Mouse (Mus musculus) c-Kit-positive CD71-positive TER-119-positive erythroid progenitor cells, embryonic 14.5 days (primary cell): ENCODE data around the gene Gm10073.
A peak's percentile ranks its signal among the peaks of the same experiment; 100 is the strongest.
"Not testable (repeated sequence)": the region's sequence is repeated elsewhere in the genome, so short reads cannot be mapped to it uniquely, and the experiment has no call there.

Experiments
- DNase-seq: peaks from one replicate; pipeline ENCODE4 v3.0.0-alpha.2; 2013; ENCODE audit warnings: low spot score

Gm10073 gene

DNA sequence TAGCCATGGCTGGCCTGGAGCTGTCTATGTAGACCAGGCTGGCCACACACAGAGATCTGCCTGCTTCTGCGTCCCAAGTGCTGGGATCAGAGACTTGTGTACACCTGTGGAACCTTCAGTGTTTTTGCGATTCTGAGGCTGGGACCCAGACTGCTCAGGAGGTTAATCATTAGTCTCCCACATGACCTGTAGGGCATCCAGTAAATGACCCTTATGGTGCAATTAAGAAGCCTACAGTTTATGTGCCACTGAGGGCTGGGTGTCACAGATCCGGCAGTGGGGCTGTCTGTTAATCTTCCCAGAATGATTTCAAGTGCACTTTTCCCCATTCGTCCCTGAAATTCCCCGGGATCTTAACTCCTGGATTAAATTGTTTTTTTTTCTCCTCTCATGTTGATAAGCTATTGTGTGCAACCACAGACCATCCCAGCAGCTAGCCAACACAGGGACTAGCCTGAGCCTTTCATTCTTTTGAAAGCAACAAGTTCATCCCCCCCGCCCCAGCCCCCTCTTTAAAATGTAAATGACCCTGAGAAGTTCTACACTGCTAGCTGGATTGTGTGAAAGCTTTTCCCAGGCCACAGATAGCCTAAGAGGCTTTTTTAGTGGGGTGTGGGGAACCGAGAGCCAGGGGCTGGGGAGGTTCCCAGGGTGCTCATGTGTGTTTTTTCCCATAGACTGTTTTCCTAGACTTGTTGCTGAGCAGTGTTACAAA lies 26.2 kb upstream of the Gm10073 start:
- no peak for DNase-seq

DNA sequence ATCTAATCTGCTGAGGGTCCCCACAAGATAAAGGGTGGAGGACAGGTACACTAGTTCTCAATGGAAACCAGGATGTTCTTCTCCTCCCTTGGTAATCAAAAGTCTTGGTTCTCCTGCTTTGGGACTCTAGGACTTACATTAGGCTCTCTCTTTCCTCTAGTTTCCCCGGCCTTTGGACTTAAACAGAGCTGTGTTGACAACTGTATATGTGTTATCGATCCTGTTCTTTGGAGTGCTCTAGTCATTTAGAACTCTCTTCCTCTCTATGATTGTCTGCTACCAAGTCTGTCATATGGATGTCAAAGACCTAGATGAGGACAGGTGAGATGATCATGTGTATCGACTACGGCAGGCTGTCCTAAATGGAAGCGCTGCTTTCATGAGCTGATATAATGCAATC lies 23.8 kb upstream of the Gm10073 start:
- no peak for DNase-seq

DNA sequence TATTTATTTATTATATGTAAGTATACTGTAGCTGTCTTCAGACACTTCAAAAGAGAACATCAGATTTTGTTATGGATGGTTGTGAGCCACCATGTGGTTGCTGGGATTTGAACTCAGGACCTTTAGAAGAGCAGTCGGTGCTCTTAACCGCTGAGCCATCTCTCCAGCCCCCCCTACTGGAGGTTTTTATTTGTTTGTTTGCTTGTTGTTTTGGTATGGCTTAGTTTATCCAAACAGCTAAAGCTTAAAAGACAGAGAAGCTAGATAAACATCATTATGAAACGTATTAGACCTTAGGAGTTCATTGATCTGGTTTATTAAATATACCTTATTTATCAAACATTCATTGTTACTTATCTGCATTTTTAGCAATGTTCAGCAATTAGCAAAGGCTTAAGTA lies 22.4 kb upstream of the Gm10073 start:
- DNase-seq = not testable (repeated sequence)

- no peak for DNase-seq
These were observed 19.2 kb upstream of the Gm10073 start for GRCm38 (mm10) chr8:106592458-106592857.

DNA sequence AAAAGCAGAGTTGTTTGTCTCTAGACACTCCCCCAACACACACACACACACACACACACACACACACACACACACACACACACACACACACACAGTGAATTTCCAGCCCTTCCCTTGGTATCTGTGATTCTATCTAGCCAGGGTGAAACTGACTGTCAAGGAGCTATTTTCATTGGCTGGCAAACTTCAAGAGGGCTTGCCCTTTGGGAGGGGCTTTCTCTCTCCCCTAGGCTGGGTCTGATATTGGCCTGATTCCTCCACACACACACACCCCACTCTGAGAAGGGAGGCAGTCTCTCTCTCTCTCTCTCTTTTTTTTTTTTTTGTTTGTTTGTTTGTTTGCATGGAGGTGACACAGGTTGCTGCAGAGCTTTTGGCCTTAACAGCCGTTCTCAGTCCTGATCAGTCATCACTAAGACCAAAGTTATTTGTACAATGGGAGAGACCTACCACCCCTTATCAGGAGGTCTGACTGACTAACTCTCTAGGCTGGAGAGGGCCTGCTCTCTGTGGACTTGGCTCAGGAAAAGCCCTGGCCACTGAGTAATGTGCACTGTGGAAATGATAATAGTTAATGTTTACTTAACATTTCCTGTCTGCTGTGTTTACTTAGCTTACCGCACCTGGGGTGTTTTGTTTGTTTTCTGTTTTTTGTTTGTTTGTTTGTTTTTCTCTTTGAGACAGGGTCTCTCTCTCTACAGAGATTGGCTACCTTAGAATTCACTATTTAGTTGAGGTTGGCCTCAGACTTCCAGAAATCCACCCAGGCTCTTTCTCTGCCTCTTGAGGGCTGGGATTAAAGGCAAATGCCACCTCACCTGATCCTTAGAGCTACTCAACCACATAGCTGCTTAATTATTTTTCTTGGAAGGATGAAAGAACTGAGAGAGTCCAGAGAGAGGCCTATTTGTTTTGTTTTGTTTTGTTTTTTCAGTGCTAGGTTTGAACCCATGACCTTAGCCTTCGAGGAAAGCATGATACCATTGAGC lies 15.5 kb upstream of the Gm10073 start:
- DNase-seq = no peak

GRCm38 (mm10) chr8:106586896-106587295 lies 13.6 kb upstream of the Gm10073 start:
- no peak for DNase-seq

GRCm38 (mm10) chr8:106585671-106586037 lies 12.4 kb upstream of the Gm10073 start:
- DNase-seq = no peak

- DNase-seq = no peak
These were observed 11.8 kb upstream of the Gm10073 start for GRCm38 (mm10) chr8:106584942-106585670.

DNA sequence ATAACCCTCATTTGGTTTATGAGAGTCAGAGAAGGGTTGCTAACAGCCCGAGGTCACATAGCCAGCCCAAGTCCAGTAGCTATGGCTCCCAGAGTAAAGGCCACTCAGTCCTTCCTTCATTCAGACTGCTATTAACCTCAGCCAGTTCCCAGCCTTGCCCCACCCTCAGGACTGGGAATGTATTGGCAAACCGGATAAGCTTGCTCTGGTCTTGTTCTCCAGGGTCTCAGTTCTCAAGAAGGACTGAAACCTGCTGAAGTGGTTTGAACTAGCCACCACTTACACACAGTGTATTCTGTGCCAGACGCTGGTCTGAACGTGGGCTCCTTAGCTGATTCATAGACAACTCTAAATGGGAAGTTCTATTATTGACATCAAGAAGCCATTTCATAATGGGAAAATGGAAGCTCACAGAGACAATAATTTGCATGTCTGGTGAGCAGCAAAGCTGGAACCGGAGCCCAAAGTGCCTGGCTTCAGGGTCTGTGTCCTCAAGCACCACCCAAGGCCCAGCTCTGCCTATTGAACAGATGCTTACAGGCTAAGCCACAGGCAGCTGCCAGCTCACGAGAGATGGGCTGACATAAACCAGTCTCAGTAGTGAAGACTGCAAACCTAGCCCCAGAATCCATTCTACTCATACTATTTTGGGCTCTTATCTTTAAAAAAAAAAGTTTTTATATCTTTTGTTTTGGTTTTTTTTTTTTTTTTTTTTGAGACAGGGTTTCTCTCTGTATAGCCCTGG lies 8.3 kb upstream of the Gm10073 start:
- DNase-seq = no peak

GRCm38 (mm10) chr8:106579510-106579909 lies 6.2 kb upstream of the Gm10073 start:
- DNase-seq = no peak

DNA sequence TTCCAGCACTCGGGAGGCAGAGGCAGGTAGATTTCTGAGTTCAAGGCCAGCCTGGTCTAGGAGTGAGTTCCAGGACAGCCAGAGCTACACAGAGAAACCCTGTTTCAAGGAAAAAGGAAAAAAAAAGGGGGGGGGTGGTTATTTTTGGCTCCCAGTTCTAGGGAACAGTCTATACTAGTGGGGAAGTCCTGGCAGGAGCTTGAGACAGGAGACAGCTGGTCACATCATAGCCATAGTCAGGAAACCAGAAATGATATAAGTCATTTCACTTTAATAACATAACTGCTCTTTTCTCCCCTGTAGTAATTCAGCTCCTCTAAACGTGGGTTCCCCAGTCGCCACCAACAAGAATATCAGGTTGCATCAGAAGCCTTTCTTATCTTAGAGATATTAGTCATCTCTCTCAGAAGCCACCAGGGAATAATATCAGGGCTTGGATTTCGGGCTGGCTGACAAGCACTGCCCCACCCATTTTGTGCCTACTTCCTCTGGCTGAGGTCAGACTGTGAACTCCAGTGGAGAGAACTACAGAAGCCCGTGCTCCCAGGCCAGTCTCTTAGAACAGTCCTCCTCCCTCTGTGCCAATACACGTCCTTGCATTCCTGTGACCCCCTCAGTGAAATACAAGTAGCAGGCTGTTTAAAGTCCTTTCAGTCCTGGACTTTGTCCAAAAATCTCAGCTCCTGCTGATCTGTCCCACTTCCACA lies 3.7 kb upstream of the Gm10073 start:
- no peak for DNase-seq

- no peak for DNase-seq
These were observed 1.0 kb upstream of the Gm10073 start for GRCm38 (mm10) chr8:106574283-106574682.

- not testable (repeated sequence) for DNase-seq
These were observed 1.1 kb downstream of the Gm10073 start for GRCm38 (mm10) chr8:106572175-106572574.

DNA sequence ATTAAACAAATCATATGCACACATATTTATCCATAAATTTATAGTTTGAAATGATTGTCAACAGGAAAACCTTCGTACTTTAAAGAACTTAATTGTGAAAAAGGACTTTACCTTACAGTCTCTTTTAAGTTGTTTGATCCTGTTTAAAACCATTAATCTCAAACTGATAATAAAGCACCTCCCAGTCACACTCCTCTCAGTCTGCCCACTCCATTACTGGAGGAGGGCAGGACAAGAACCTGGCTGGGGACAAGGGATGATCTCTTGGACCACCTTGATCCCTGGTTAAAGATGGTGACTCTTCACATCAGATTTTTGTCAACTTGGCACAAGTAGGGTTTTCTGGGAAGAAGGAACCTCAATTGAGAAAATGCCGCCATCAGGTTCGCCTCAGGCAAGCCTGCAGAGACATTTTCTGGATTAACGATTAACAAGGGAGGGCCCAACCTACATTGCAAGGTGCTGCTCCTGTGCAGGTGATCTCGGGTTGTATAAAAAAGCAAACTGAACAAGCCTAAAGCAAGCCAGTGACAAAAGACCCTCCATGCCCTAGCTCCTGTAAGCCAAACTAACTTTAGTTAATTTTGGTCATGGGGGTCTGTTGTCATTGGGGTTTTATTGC lies 1.6 kb downstream of the Gm10073 start:
- DNase-seq = no peak

- DNase-seq = no peak
These were observed 2.9 kb downstream of the Gm10073 start for GRCm38 (mm10) chr8:106570386-106570785.

GRCm38 (mm10) chr8:106569006-106569405 lies 4.3 kb downstream of the Gm10073 start:
- no peak for DNase-seq

DNA sequence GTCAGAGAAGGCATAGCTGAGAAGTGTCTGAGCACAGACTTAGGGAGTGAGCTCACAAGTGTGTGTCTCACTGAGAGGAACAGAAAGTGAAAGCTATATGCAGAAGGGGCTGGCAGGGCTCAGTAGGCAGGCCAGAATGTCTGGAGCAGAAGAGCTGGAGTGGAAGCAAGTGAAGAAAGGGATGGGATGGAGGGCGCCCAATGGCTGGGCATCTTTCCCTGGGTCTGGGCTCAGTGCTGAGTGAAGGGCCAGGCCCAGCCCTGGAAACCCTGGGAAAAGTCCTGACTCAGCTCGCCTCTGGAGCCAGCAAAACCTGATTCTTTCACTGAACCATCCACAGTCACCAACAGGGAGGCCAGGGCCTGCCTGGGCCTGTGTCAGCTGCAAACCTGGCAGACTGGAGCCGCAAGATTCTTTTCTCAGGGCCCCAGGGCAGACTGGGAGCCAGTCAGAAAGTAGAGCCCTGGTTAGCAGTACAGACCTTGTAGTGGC lies 9.5 kb downstream of the Gm10073 start:
- DNase-seq = no peak

DNA sequence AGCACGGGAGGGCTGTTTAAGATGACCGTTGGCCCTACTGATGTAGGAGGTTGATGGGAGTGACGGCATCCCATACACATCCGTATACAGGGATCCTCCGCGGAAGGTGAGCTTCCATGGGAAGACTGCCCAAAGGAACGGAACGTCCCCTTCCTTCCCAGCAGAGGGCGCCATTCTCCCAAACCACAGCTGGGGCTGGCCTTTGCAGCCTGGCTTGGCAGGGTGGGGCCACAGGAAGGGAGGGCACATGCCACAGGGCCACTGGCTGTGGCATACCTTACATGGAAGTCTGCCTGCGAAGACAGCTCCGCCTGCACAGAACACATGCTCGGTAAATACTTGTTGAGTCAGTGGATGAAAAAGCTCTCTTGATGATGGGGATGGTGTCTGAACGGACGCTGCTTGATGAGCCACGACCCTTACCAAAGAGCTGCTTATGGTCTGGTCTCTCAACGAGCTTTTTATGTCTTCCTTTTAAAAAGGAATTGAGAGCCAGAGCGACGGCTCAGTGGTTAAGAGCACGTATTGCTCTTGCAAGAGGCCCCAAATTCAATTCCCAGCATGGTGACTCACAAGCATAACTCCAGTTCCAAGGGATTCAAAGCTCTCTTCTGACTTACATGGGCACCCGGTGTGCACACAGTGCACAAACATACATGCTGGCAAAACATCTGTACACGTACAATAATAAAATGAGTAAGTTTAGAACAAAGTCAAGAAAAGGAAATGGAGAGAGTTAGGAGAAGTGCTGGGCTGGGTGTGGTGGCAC lies 12.0 kb downstream of the Gm10073 start:
- DNase-seq = peak; percentile 22

DNA sequence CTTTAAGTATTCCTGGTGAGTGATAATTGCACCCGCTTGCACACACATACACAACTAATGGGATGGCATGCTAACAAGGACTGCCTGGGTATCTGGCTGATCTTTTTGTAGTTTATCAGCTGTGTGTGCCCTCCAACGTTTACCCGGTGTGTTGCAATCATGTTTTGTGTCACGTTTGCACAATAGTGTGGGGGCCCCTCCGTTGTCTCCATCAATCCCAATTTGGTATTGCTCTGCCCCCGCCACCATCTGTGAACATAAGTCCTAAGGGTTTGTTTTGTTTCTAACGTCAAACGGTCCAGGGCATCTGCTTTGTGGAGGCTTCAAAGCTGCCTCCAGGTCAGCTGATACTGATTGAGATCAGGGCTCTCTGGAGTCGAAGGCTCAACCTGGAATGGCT lies 13.4 kb downstream of the Gm10073 start:
- no peak for DNase-seq
